Mouse (Mus musculus) frontal cortex, adult 2 months (tissue): ENCODE results near the gene Lrrc29. TPM values are rescaled to one million over a fixed set of nuclear protein-coding genes. Genes with fewer than 3 reads are reported as not detected.

ENCODE experiments used
- DNase-seq, 2 experiments: peaks; one replicate each; pipeline ENCODE4 v3.0.0; 2022; ENCODE audit warnings: low spot score in 1 of 2; ENCODE audit errors: extremely low spot score in 1 of 2
- polyA plus RNA-seq: library from polyadenylated mRNA; depleted of rRNA; stranded (reverse); fragments of >200 nt; gene quantifications from 2 replicates; pipeline ENCODE4 v1.2.3, GENCODE M21; 2012

Lrrc29 gene
- polyA plus RNA-seq, 1 experiment: 4.8 TPM

DNA sequence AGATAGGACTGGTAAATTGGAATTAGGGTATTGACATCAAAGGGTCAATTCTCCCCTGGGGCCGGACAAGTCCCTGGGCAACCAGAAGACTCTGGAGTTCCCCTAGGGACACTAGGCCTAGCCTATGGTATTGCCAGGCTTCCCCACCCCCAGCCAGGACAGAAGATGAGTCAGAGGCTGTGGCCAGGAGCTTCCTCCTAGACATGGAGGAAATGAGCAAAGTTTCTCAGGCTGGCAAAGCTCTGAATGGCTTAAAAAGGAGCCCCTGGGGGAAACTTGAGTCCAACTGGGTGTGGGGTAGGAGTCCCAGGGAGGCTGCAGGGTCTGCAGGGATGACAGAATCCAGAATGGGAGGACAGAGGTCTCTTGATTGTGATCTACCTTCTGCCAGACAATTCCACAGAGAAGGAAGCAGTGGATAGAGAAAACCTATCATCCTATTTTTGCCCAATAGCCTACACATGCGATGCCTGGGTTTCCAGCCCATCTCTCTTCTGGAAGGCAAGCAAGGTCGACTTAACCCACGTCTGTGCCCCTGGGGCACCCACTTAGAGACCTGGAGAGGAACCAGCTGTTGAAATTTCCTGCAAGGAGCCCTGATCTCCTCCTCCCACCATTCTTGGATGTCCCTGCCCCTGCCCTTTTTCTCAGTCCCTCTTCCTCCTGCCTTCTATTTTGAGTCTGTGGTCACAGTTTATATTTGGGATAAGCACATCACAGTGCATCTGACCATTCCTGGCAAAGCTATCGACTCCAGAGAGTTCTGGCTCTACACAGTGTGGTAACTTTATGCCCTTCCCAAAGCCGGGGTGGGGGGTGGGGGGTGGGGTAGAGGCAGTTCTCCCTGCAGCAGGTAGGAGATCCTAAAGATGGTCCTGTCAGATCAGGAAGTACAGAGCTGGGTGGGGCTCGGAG, 19.2 kb upstream of the Lrrc29 start:
- DNase-seq: peak in 1 of 2 experiments; percentile 31

GRCm38 (mm10) chr8:105343791-105344574, 17.9 kb upstream of the Lrrc29 start:
- DNase-seq: no peak

DNA sequence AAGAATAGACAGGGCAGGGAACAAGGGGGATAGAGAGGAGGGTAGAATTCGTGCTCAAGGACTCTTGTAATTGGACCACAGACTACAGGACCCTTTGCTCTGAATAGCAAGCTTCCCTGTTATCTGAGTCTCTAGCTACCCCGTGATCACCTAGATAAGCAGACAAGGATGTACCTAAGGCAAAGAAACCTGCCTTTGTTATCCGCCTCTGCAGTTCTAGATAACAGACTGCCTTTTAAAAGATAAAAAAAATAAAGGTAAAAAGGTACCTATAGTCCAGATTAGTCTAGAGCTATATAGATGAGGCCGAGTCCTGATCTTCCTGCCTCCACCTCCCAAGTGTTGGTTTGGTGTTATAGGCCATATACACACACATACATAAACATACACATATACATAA, 16.7 kb upstream of the Lrrc29 start:
- no peak for DNase-seq

GRCm38 (mm10) chr8:105341399-105341798, 15.3 kb upstream of the Lrrc29 start:
- no peak for DNase-seq

GRCm38 (mm10) chr8:105339886-105340635, 14.0 kb upstream of the Lrrc29 start:
- no peak for DNase-seq

- no peak for DNase-seq
These were observed 12.9 kb upstream of the Lrrc29 start for GRCm38 (mm10) chr8:105338992-105339391.

DNA sequence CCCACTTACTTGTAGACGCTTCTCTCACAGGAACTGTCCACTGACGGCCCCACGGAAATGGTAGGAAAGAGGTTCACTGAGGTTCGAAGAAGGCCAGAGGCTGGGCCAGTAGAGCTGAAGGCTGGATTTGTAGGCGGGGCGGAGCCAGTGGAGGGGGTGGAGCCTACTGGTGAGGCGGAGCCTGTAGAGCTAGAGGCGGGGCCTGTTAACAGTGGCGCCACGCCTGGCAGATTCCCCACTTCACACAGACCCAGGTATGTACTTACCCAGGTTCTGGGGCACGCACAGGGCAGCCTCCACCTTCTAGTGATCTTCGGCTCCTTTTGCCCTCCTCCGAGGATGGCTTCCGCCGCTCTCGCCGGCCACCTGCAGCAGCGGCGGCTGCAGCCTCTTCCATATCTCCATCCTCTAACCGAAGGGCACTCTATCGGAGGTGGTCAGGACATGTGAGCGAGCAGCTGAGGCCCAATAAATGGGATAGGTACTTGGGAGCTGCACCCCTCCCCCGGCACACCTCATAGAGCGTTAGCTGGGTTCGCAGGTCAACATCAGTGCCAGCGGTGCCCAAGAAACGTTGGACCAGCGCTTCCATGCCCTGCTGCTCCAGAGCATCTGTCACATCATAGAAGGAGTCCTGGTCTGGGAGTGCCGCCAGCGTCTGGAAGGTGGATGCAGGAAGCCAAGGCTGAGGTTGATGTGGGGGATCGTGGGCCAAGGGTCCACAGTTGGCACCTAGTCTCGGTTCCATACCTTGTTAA, 10.5 kb upstream of the Lrrc29 start:
- no peak for DNase-seq

DNA sequence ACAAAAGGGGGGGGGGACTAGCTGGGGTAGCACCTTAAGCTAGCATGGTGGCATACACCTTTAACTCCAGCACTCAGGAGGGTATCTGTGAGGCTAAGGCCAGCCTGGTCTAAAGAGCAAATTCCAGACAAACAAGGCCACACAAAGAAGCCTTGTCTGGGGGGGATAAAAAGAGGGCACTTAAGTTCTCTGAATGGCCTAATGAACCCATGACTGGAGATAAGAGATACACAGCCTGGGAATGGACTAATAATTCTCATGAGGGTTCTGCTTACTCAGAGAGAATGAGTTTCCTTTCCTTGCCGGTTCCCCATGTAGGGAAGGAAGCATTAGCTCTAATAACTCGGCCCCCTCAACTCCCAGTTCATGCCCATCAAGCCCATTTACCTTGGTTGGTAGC, 6.4 kb upstream of the Lrrc29 start:
- DNase-seq: no peak

DNA sequence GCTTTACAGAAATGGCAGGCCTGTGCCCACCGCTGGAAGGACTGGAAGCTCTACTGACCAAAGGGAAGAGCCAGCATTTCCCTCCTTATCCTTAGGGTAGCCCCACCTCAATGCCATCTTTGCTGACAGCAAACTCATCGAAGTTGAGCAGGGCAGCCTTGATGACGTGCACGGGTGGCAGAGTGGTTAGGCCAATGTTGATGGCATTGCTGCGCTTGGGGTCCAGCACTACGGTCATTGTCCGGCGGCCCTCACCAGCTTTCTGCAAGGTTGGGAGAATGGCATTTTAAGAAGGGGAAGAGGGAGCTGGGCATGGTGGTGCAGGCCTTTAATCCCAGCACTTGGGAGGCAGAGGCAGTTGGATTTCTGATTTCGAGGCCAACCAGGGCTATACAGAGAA, 5.9 kb upstream of the Lrrc29 start:
- DNase-seq: no peak

- DNase-seq: no peak
These were observed 5.4 kb upstream of the Lrrc29 start for GRCm38 (mm10) chr8:105331469-105331868.

DNA sequence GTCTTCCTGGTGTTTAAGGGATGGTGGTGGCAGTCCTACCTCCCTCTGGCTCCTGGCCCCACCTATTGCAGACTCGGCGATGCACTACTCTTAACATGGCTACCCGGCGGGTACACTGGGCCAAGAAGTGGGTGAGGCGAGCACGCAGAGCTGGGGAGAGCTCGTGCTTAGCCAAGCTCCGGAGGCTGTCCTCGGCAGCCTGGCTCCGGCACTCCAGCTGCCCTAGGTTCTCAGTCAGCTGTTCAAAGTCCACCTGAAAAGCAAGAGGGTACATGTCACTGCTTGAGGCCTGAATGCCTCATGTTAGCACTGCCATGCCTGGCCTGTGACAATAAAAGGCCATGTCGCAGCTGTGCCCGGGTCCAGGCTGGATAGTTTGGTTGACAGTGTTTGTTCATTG, 4.2 kb upstream of the Lrrc29 start:
- no peak for DNase-seq

DNA sequence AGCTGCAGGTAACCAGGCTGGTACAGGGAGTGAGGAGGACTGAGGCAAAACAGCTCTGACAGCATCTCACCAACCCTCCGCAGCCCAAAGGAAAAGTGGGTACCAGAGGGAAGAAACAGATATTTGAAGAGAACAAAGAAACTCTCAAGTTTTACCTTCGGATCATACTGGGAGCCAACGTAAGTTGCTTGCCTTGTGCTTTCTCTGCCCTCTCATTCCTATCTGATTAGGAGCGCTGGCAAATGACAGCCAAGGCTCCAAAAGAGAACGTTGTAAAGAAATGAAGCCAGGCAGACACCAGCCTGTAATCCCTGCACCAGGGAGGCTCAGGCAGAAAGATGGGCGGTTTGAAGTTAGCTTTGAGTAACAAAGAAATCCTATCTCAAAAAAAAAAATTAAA, 890 bp upstream of the Lrrc29 start:
- DNase-seq: no peak

DNA sequence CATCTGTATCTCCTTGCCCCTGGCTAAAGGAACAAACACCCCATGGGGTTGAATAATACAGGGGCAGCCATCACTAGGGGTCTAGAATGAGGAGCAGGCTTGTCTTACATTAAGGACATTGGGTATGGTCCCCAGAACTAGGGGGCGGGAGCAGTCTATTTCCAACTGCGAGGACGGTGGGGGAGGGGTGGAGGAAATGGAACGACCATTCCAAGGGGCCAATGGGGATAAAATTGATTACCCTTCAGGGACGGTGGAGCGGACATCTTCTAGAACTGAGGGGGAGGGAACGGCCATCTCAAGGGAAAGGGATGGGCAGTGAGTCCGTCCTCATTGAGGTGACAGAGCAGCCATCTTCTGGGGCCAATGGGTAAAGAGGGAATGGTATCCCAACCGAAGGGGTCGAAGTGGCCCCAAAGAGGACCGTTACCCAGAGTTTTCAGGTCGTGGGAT, 411 bp downstream of the Lrrc29 start:
- DNase-seq: no peak

DNA sequence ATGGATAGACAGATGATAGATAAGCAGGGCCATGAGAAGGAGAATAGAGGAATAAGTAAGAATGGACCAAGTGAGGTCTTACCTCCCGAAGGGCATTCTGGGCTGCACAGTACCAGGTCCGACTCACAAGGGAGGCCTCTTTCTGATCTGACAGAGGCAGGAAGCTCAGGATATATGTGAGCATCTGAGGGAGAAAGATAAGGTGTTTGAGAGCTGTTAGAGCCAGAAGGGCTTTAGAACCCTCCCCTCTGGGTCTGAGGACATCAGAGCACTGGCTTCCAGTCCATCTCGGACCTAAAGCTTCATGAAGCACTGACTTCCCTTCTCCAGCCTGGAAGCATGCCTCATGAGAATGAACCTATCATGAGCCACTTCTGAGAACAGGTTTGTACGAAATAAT, 2.9 kb downstream of the Lrrc29 start:
- DNase-seq: no peak

DNA sequence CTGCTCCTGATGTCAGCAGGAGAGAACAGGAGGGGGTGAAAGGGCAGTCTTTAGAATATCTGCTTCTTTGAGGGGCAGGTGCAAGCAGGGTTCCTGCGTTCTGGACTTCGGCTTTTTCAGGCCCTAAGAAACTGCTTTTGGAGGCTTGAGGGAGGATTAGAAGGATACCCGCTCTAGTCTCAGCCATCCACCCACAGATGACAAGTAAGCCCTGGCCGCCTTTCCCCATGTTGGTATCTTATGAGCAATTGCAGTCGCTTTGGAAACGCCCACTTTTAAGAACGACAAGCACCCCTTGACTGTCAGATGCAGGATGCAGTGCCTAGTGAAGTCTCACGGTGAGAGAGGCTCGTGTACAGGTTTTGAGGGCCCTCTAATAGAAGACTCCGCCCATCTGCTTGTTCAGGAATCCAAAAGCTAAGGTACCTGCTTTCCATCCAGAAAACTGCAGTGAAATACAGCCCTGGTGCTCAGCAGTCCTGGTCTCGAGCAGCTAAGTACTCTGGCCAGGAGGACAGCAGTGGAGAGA, 7.4 kb downstream of the Lrrc29 start:
- DNase-seq: no peak

DNA sequence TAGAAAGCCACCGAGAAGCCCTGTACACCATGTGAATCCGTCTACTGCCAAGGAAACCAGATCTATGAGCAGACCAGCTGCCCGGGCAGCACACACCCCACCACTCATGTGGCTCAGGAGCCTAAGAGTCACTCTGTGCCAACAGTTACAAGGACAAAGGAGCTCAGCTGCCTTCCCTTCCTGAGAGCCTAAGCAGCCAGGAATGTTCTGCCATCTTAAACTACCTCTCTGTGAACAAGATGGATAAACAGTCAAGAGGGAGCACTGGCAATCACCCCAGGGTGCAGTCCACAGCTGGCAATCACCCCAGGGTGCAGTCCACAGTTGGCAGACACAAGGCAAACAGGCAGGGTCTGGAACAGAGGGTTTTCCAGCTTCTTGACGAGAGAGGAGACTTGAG, 8.1 kb downstream of the Lrrc29 start:
- no peak for DNase-seq

- DNase-seq: no peak
These were observed 10.9 kb downstream of the Lrrc29 start for GRCm38 (mm10) chr8:105315073-105315769.

GRCm38 (mm10) chr8:105313622-105314402, 12.3 kb downstream of the Lrrc29 start:
- DNase-seq: no peak
